ENCODE assay signal across 8 mouse cellular contexts in genomic region chr10:108167823-108168222, GRCm38 (mm10). TPM values are rescaled to one million over a fixed set of nuclear protein-coding genes. Genes with fewer than 3 reads are reported as not detected.
DNase-seq lines count a peak whose midpoint lies in the region; ATAC-seq and TF ChIP-seq lines count a peak whose summit lies in the region.

No protein-coding gene starts in this region.

- no peak for ATAC-seq in stomach, embryonic 16.5 days (ENCODE audit: insufficient read depth, low FRiP score)
- no peak for ATAC-seq in stomach, postnatal 0 days (ENCODE audit: low FRiP score, low TSS enrichment)
- ATAC-seq in heart, embryonic 14.5 days (ENCODE audit: insufficient number of reproducible peaks, insufficient read depth, low FRiP score, low read depth): peak; percentile 74; the same call in 1 of the 2 replicates

- WGBS in stomach, embryonic 16.5 days: 73% methylated on average over 5 of the region's 5 CpGs
- 67% methylated on average over 5 of the region's 5 CpGs for WGBS in stomach, postnatal 0 days
- 32% methylated on average over 5 of the region's 5 CpGs for WGBS in heart, embryonic 14.5 days

- no peak overlapping the region for H3K4me3 ChIP-seq in stomach, embryonic 16.5 days (replicated peaks; ENCODE audit: low read length)
- no peak overlapping the region for H3K4me3 ChIP-seq in stomach, postnatal 0 days (ENCODE audit: low read depth, low read length)
- H3K4me3 ChIP-seq in heart, embryonic 14.5 days (ENCODE audit: control insufficient read depth in 1 of 2, insufficient read depth in 1 of 2, low read depth in 1 of 2, low read length in 2 of 2): 0 out of 4 replicates have a peak overlapping the region, but pooled peaks of 1 of the 2 experiments have one; percentile 1

- no peak overlapping the region for H3K9ac ChIP-seq in stomach, embryonic 16.5 days (ENCODE audit: low read length)
- H3K9ac ChIP-seq in stomach, postnatal 0 days (ENCODE audit: low read length): no peak overlapping the region
- peak overlapping the region; percentile 47; the same call in 1 of the 2 replicates for H3K9ac ChIP-seq in heart, embryonic 14.5 days (ENCODE audit: low read length)

- TF ChIP-seq CTCF in stomach, postnatal 0 days (IDR thresholded peaks at IDR 0.05; ENCODE audit: low read depth): no peak

- no peak overlapping the region for H3K4me2 ChIP-seq in stomach, embryonic 16.5 days (ENCODE audit: low read depth, low read length)
- no peak overlapping the region for H3K4me2 ChIP-seq in stomach, postnatal 0 days (replicated peaks; ENCODE audit: low read depth)
- H3K4me2 ChIP-seq in heart, embryonic 14.5 days (ENCODE audit: low read length): peak overlapping the region; percentile 44

- intact Hi-C loops in left cerebral cortex, postnatal 14 days (cut with DNase I): no loop called here

- no peak for DNase-seq in stomach, postnatal 0 days (ENCODE audit: low spot score)
- peak; percentile 64 for DNase-seq in lung, postnatal 36 days
- no peak for DNase-seq in c-Kit-positive CD71-positive TER-119-positive erythroid progenitor cells, embryonic 14.5 days (ENCODE audit: low spot score)
- no peak for DNase-seq in kidney, adult 9 months
- DNase-seq in embryo, embryonic 11 days: no peak
- DNase-seq in left cerebral cortex, postnatal 14 days (ENCODE audit: low spot score in 2 of 2): no peak

- H3K9me3 ChIP-seq in stomach, embryonic 16.5 days (replicated peaks; ENCODE audit: control insufficient read depth, low read length): no peaks in the 10 kb centered on the region
- no peaks in the 10 kb centered on the region for H3K9me3 ChIP-seq in stomach, postnatal 0 days (ENCODE audit: control insufficient read depth, low read length)
- no peaks in the 10 kb centered on the region for H3K9me3 ChIP-seq in heart, embryonic 14.5 days (ENCODE audit: control insufficient read depth, low read length)

- no peak for TF ChIP-seq EP300 in stomach, postnatal 0 days (optimal IDR thresholded peaks at IDR 0.05)

- H3K27me3 ChIP-seq in stomach, embryonic 16.5 days (ENCODE audit: control insufficient read depth, insufficient read depth, low read length): no peaks in the 10 kb centered on the region
- no peaks in the 10 kb centered on the region for H3K27me3 ChIP-seq in stomach, postnatal 0 days (ENCODE audit: control insufficient read depth, insufficient read depth, low read length)
- no peaks in the 10 kb centered on the region for H3K27me3 ChIP-seq in heart, embryonic 14.5 days (ENCODE audit: control insufficient read depth, insufficient read depth, low read length)

- peaks cover 31% of the 10 kb centered on the region for H3K4me1 ChIP-seq in stomach, embryonic 16.5 days (ENCODE audit: control insufficient read depth, insufficient read depth, low read length)
- 0 out of 2 replicates have a peak, but pooled peaks cover 4% of the 10 kb centered on the region for H3K4me1 ChIP-seq in stomach, postnatal 0 days (replicated peaks; ENCODE audit: control insufficient read depth, insufficient read depth)
- peaks cover 9 to 53% of the 10 kb centered on the region in 2 experiments for H3K4me1 ChIP-seq in heart, embryonic 14.5 days (ENCODE audit: control insufficient read depth in 2 of 2, insufficient read depth in 2 of 2, low read length in 2 of 2)

- H3K36me3 ChIP-seq in stomach, embryonic 16.5 days (ENCODE audit: control insufficient read depth, insufficient read depth, low read length): no peaks in the 10 kb centered on the region
- no peaks in the 10 kb centered on the region for H3K36me3 ChIP-seq in stomach, postnatal 0 days (ENCODE audit: control insufficient read depth, insufficient read depth, low read length)
- H3K36me3 ChIP-seq in heart, embryonic 14.5 days (ENCODE audit: control insufficient read depth, insufficient read depth, low read length): no peaks in the 10 kb centered on the region

- H3K27ac ChIP-seq in stomach, embryonic 16.5 days (ENCODE audit: low read length): 0 out of 2 replicates have a peak overlapping the region, but pooled peaks have one; percentile 42
- H3K27ac ChIP-seq in stomach, postnatal 0 days (replicated peaks): no peak overlapping the region
- peak overlapping the region; percentile 83 to 85 for H3K27ac ChIP-seq in heart, embryonic 14.5 days (replicated peaks in 1 of 2; ENCODE audit: control insufficient read depth in 1 of 2, insufficient read depth in 1 of 2, low read depth in 2 of 2, low read length in 2 of 2)

RNA-seq across cellular contexts. Expression of gene Ppp1r12a, which starts 5.8 kb away (rescaled TPM):
- polyA plus RNA-seq in stomach, embryonic 16.5 days (2015; fragmentation: Nextera tagmentation; extraction: Ambion mirVana): 104 and 117 TPM in 2 replicates
- polyA plus RNA-seq in stomach, postnatal 0 days (2015; fragmentation: Nextera tagmentation; extraction: Ambion mirVana): 71.1 and 72.5 TPM in 2 replicates
- 96.8 and 108 TPM in 2 replicates for polyA plus RNA-seq in heart, embryonic 14.5 days (2014; fragmentation: Nextera tagmentation; extraction: Ambion mirVana)
- total RNA-seq in left cerebral cortex, postnatal 14 days (2021): 100 to 1,000 TPM; 127 to 136 TPM
